Mouse (Mus musculus) frontal cortex, postnatal 14 days (tissue): Measurements from ENCODE around the gene Rbm25.

Experiments
- DNase-seq, 2 experiments: peaks; one replicate each; pipeline ENCODE4 v3.0.0; 2022; ENCODE audit warnings: low spot score in 2 of 2

Rbm25 gene

GRCm38 (mm10) chr12:83650346-83650745 is 19.3 kb downstream of the Rbm25 start:
- DNase-seq, result no peak

GRCm38 (mm10) chr12:83651414-83651813 is 20.4 kb downstream of the Rbm25 start:
- no peak for DNase-seq

GRCm38 (mm10) chr12:83685466-83685865 is 54.4 kb downstream of the Rbm25 start:
- no peak for DNase-seq

GRCm38 (mm10) chr12:83686575-83687350 is 55.7 kb downstream of the Rbm25 start:
- DNase-seq, result no peak

- peak; percentile 87 to 91 for DNase-seq
Measured at GRCm38 (mm10) chr12:83687934-83688315, 56.9 kb downstream of the Rbm25 start, which contains the start of gene Psen1. Gene Psen1 (plus strand): TSS chr12:83688152.

GRCm38 (mm10) chr12:83688316-83689086 is 57.5 kb downstream of the Rbm25 start:
- peak; percentile 36 to 46 for DNase-seq

GRCm38 (mm10) chr12:83689087-83689432 is 58.0 kb downstream of the Rbm25 start:
- no peak for DNase-seq

- no peak for DNase-seq
Measured at GRCm38 (mm10) chr12:83694011-83694410, 63.0 kb downstream of the Rbm25 start.

GRCm38 (mm10) chr12:83694669-83695068 is 63.6 kb downstream of the Rbm25 start:
- no peak for DNase-seq

- DNase-seq, result no peak
Measured at GRCm38 (mm10) chr12:83698637-83699036, 67.6 kb downstream of the Rbm25 start.

- DNase-seq, result no peak
Measured at GRCm38 (mm10) chr12:83701608-83702007, 70.6 kb downstream of the Rbm25 start.

- no peak for DNase-seq
Measured at GRCm38 (mm10) chr12:83702796-83703195, 71.8 kb downstream of the Rbm25 start.

GRCm38 (mm10) chr12:83706951-83707350 is 75.9 kb downstream of the Rbm25 start:
- DNase-seq, result no peak

GRCm38 (mm10) chr12:83708160-83709092 is 77.4 kb downstream of the Rbm25 start:
- no peak for DNase-seq

- no peak for DNase-seq
Measured at GRCm38 (mm10) chr12:83709934-83710333, 78.9 kb downstream of the Rbm25 start.

- DNase-seq, result no peak
Measured at GRCm38 (mm10) chr12:83713749-83714148, 82.7 kb downstream of the Rbm25 start.

GRCm38 (mm10) chr12:83716416-83717184 is 85.6 kb downstream of the Rbm25 start:
- no peak for DNase-seq

GRCm38 (mm10) chr12:83719431-83719830 is 88.4 kb downstream of the Rbm25 start:
- DNase-seq, result no peak

GRCm38 (mm10) chr12:83721281-83721680 is 90.2 kb downstream of the Rbm25 start:
- DNase-seq, result no peak

GRCm38 (mm10) chr12:83723037-83723436 is 92.0 kb downstream of the Rbm25 start:
- no peak for DNase-seq
